Mouse (Mus musculus): ENCODE measurements at regions not wholly inside any gene's neighbourhood (a gene's known extent, or its start where the extent isn't known, plus 50 kb on each side); places are given as distances from the start of the nearest gene placed in this dataset.
"Not testable (repeated sequence)": the region's sequence is repeated elsewhere in the genome, so short reads cannot be mapped to it uniquely, and the experiment has no call there.

- TF ChIP-seq CTCF (IDR thresholded peaks at IDR 0.05; ENCODE audit: extremely low read depth, insufficient read depth, insufficient read length, insufficient replicate concordance); POLR2A (IDR thresholded peaks at IDR 0.05; ENCODE audit: low read depth, low read length): not testable (repeated sequence)
These were observed 517.6 kb downstream of the Dad1 start for GRCm38 (mm10) chr14:53736274-53736673.

All from spleen, adult 2 months (tissue).